ENCODE assay signal across 16 mouse cellular contexts in genomic region chr16:32547156-32548068, GRCm38 (mm10). TPM values are rescaled to one million over a fixed set of nuclear protein-coding genes. Genes with fewer than 3 reads are reported as not detected.
DNase-seq lines count a peak whose midpoint lies in the region; ATAC-seq and TF ChIP-seq lines count a peak whose summit lies in the region.
"Had no signal": no experiment of that assay in that cellular context is flagged by ENCODE, and none has a peak within 500 bp of the region (broad histone marks: within the 10 kb centered on the region; RNA-seq: fewer than 3 reads in every experiment).

No protein-coding gene starts in this region.

- H3K36me3 ChIP-seq in limb, embryonic 12.5 days, result no peaks in the 10 kb centered on the region
- H3K36me3 ChIP-seq in limb, embryonic 10.5 days, result no peaks in the 10 kb centered on the region
- no peaks in the 10 kb centered on the region for H3K36me3 ChIP-seq in liver, embryonic 13.5 days
- H3K36me3 ChIP-seq in myocyte (ENCODE audit: control insufficient read depth, insufficient read depth), result no peaks in the 10 kb centered on the region
- H3K36me3 ChIP-seq: forebrain, embryonic 10.5 days had no signal

- no peak overlapping the region for H3ac ChIP-seq in myocyte (ENCODE audit: control insufficient read depth, insufficient read length)

- H3K27ac ChIP-seq in limb, embryonic 12.5 days, result 0 out of 2 replicates have a peak overlapping the region, but pooled peaks have one; percentile 4
- no peak overlapping the region for H3K27ac ChIP-seq in limb, embryonic 10.5 days
- peak overlapping the region; percentile 60 for H3K27ac ChIP-seq in liver, embryonic 13.5 days
- H3K27ac ChIP-seq: forebrain, embryonic 10.5 days; kidney, postnatal 0 days had no signal

- ATAC-seq in limb, embryonic 12.5 days (ENCODE audit: insufficient number of reproducible peaks, insufficient read depth, low FRiP score, low TSS enrichment, low read depth), result no peak
- peak; percentile 64 for ATAC-seq in liver, embryonic 13.5 days (ENCODE audit: low read depth)
- ATAC-seq: Patski had no signal

- TF ChIP-seq POLR2A in myocyte (IDR thresholded peaks at IDR 0.05; ENCODE audit: insufficient read length, low read depth), result no peak

- 0 out of 2 replicates have a peak, but pooled peaks cover 3% of the 10 kb centered on the region for H3K9me3 ChIP-seq in limb, embryonic 12.5 days
- H3K9me3 ChIP-seq in limb, embryonic 10.5 days (replicated peaks), result no peaks in the 10 kb centered on the region
- peaks cover 3% of the 10 kb centered on the region; the same call in 1 of the 2 replicates for H3K9me3 ChIP-seq in liver, embryonic 13.5 days (replicated peaks)
- H3K9me3 ChIP-seq: forebrain, embryonic 10.5 days had no signal

- no peak overlapping the region for H3K9ac ChIP-seq in limb, embryonic 12.5 days (replicated peaks)
- H3K9ac ChIP-seq in liver, embryonic 13.5 days, result peak overlapping the region; percentile 58
- H3K9ac ChIP-seq: lung, embryonic 14.5 days had no signal

- H3K79me2 ChIP-seq in myocyte (ENCODE audit: control insufficient read depth, insufficient read depth), result no peaks in the 10 kb centered on the region

- WGBS in limb, embryonic 12.5 days, result 51% methylated on average over 10 of the region's 10 CpGs
- WGBS in limb, embryonic 10.5 days, result 72% methylated on average over 10 of the region's 10 CpGs
- WGBS in liver, embryonic 13.5 days (ENCODE audit: insufficient replicate concordance), result 17% methylated on average over 10 of the region's 10 CpGs

- H3K4me3 ChIP-seq in limb, embryonic 12.5 days (replicated peaks), result no peak overlapping the region
- H3K4me3 ChIP-seq in limb, embryonic 10.5 days, result no peak overlapping the region
- H3K4me3 ChIP-seq in liver, embryonic 13.5 days (replicated peaks), result no peak overlapping the region
- no peak overlapping the region for H3K4me3 ChIP-seq in myocyte
- H3K4me3 ChIP-seq: forebrain, embryonic 10.5 days had no signal

- 0 out of 2 replicates have a peak, but pooled peaks cover 3% of the 10 kb centered on the region for H3K27me3 ChIP-seq in limb, embryonic 12.5 days
- no peaks in the 10 kb centered on the region for H3K27me3 ChIP-seq in limb, embryonic 10.5 days (ENCODE audit: low read depth, poor library complexity, severe bottlenecking)
- no peaks in the 10 kb centered on the region for H3K27me3 ChIP-seq in liver, embryonic 13.5 days
- peaks cover 6% of the 10 kb centered on the region for H3K27me3 ChIP-seq in myocyte (ENCODE audit: control insufficient read depth, insufficient read depth, insufficient read length)

- H3K4me1 ChIP-seq in limb, embryonic 12.5 days (replicated peaks), result no peaks in the 10 kb centered on the region
- peaks cover 7% of the 10 kb centered on the region for H3K4me1 ChIP-seq in limb, embryonic 10.5 days
- peaks cover 43% of the 10 kb centered on the region for H3K4me1 ChIP-seq in liver, embryonic 13.5 days (replicated peaks)

- H3K4me2 ChIP-seq in limb, embryonic 12.5 days, result no peak overlapping the region
- peak overlapping the region; percentile 41 for H3K4me2 ChIP-seq in liver, embryonic 13.5 days
- H3K4me2 ChIP-seq in myocyte (ENCODE audit: low read depth), result peak overlapping the region; percentile 53
- H3K4me2 ChIP-seq: lung, embryonic 14.5 days had no signal

- no peak for DNase-seq in limb, embryonic 10.5 days (ENCODE audit: low spot score)
- peak; percentile 47 for DNase-seq in c-Kit-positive CD71-negative TER-119-negative erythroid progenitor cells, embryonic 14.5 days (ENCODE audit: low read depth)
- no peak for DNase-seq in liver, embryonic 13.5 days
- DNase-seq in urinary bladder, postnatal 36 days (ENCODE audit: low spot score in 2 of 2), result no peak
- no peak for DNase-seq in left cerebral cortex, adult 8-10 months (ENCODE audit: low spot score in 2 of 2)
- no peak for DNase-seq in ovary, postnatal 10 days (ENCODE audit: low spot score)
- DNase-seq: cerebellum, adult 9-11 months; heart, adult 11 months; heart, postnatal 36 days; lung, embryonic 14.5 days had no signal

TF ChIP-seq in myocyte, 11 proteins besides CTCF, POLR2A, EP300 and RAD21:
- TF ChIP-seq MYOD1 (IDR thresholded peaks at IDR 0.05; ENCODE audit: control insufficient read depth in 1 of 3, insufficient read length in 2 of 3, low read depth in 2 of 3) (peak in 2 of 3 experiments; percentile 33 to 56), TCF12 (IDR thresholded peaks at IDR 0.05; ENCODE audit: insufficient read depth, poor library complexity, severe bottlenecking) (peak; percentile 12), REST (IDR thresholded peaks at IDR 0.05; ENCODE audit: insufficient read depth, insufficient read length) (no peak), MYOG (IDR thresholded peaks at IDR 0.05; ENCODE audit: control insufficient read depth in 1 of 3, insufficient read depth in 1 of 3, insufficient read length in 2 of 3, low read depth in 2 of 3) (peak in 1 of 3 experiments; percentile 49)
TF ChIP-seq in myocyte: peak in this region for 3.

RNA-seq across cellular contexts. Expression of gene Zdhhc19, which starts 51.3 kb away (rescaled TPM):
- polyA plus RNA-seq in limb, embryonic 12.5 days (2016; fragmentation: Nextera tagmentation; extraction: Ambion mirVana), result not detected in 2 replicates
- not detected in 2 replicates for polyA plus RNA-seq in limb, embryonic 10.5 days (2016; fragmentation: Nextera tagmentation; extraction: Ambion mirVana)
- not detected in 2 replicates for polyA plus RNA-seq in liver, embryonic 13.5 days (2015; fragmentation: Nextera tagmentation; extraction: Ambion mirVana)
- not detected for polyA plus RNA-seq in myocyte (2012; fragmentation: generic; extraction: Trizol)
- not detected for total RNA-seq in left cerebral cortex, adult 8-10 months (2022)
- total RNA-seq: heart, postnatal 36 days; left cerebral cortex, postnatal 25 days had no signal
- polyA plus RNA-seq: forebrain, embryonic 10.5 days; kidney, postnatal 0 days; lung, embryonic 14.5 days; Patski had no signal

RNA-seq across cellular contexts. Expression of gene Slc51a, which starts 59.7 kb away (rescaled TPM):
- 0.31 and 0.38 TPM in 2 replicates for polyA plus RNA-seq in limb, embryonic 12.5 days (2016; fragmentation: Nextera tagmentation; extraction: Ambion mirVana)
- 0.46 and 0.50 TPM in 2 replicates for polyA plus RNA-seq in limb, embryonic 10.5 days (2016; fragmentation: Nextera tagmentation; extraction: Ambion mirVana)
- 0.65 and 0.71 TPM in 2 replicates for polyA plus RNA-seq in liver, embryonic 13.5 days (2015; fragmentation: Nextera tagmentation; extraction: Ambion mirVana)
- polyA plus RNA-seq in myocyte (2012; fragmentation: generic; extraction: Trizol), result 0.28 TPM
- total RNA-seq in left cerebral cortex, adult 8-10 months (2022), result not detected
- total RNA-seq: left cerebral cortex, postnatal 25 days had no signal
